Mouse (Mus musculus) heart, adult 11 months (tissue): ENCODE data around the gene Pacs2.

Experiments
- DNase-seq: peaks from one replicate; pipeline ENCODE4 v3.0.0; 2022

Gene Pacs2

GRCm38 (mm10) chr12:113044916-113045677 is 30.8 kb downstream of the Pacs2 start:
- DNase-seq, result no peak

- no peak for DNase-seq
These were observed 32.6 kb downstream of the Pacs2 start for GRCm38 (mm10) chr12:113046861-113047260.

GRCm38 (mm10) chr12:113048103-113048502 is 33.8 kb downstream of the Pacs2 start:
- DNase-seq, result no peak

GRCm38 (mm10) chr12:113049836-113050235 is 35.5 kb downstream of the Pacs2 start:
- no peak for DNase-seq

GRCm38 (mm10) chr12:113050671-113051070 is 36.4 kb downstream of the Pacs2 start:
- DNase-seq, result no peak

- DNase-seq, result no peak
These were observed 37.5 kb downstream of the Pacs2 start for GRCm38 (mm10) chr12:113051628-113052403.

GRCm38 (mm10) chr12:113056089-113056488 is 41.8 kb downstream of the Pacs2 start:
- DNase-seq, result no peak

- DNase-seq, result peak; percentile 84
These were observed 45.9 kb downstream of the Pacs2 start for GRCm38 (mm10) chr12:113060178-113060577.

- DNase-seq, result no peak
These were observed 47.3 kb downstream of the Pacs2 start for GRCm38 (mm10) chr12:113061606-113062005.

- no peak for DNase-seq
These were observed 47.9 kb downstream of the Pacs2 start for GRCm38 (mm10) chr12:113062201-113062600.

- peak; percentile 91 for DNase-seq
These were observed 49.4 kb downstream of the Pacs2 start for GRCm38 (mm10) chr12:113063700-113064099.

GRCm38 (mm10) chr12:113068002-113068401 is 53.7 kb downstream of the Pacs2 start:
- no peak for DNase-seq

- peak; percentile 91 for DNase-seq
These were observed 55.1 kb downstream of the Pacs2 start for GRCm38 (mm10) chr12:113069389-113069788.

GRCm38 (mm10) chr12:113071321-113071720 is 57.0 kb downstream of the Pacs2 start:
- DNase-seq, result peak; percentile 90

GRCm38 (mm10) chr12:113071827-113072226 is 57.5 kb downstream of the Pacs2 start:
- DNase-seq, result no peak

GRCm38 (mm10) chr12:113073420-113074328 is 59.4 kb downstream of the Pacs2 start:
- peak; percentile 89 for DNase-seq

- DNase-seq, result peak; percentile 99
These were observed 60.2 kb downstream of the Pacs2 start, which contains the start of gene Tex22 for GRCm38 (mm10) chr12:113074329-113075062. TSS of gene Tex22 (plus strand) at chr12:113074502.

- DNase-seq, result peak; percentile 98
These were observed 60.8 kb downstream of the Pacs2 start for GRCm38 (mm10) chr12:113075063-113075454.

- DNase-seq, result peak; percentile 92
These were observed 61.2 kb downstream of the Pacs2 start for GRCm38 (mm10) chr12:113075486-113075885.

GRCm38 (mm10) chr12:113087276-113087675 is 73.0 kb downstream of the Pacs2 start:
- DNase-seq, result no peak

- DNase-seq, result no peak
These were observed 73.7 kb downstream of the Pacs2 start for GRCm38 (mm10) chr12:113088026-113088425.

- DNase-seq, result peak; percentile 85
These were observed 74.8 kb downstream of the Pacs2 start for GRCm38 (mm10) chr12:113089107-113089506.
